Mouse (Mus musculus) testis, adult 2 months (tissue): ENCODE measurements around the gene Ncor2.

ENCODE experiments used
- CTCF ChIP-seq: fragments of 200-500 bp; IDR thresholded peaks from 2 replicates; pipeline ENCODE4 v1.5.1; 2012; ENCODE audit warnings: low read depth, mild to moderate bottlenecking, inconsistent platforms, low read length, moderate library complexity; ENCODE audit not compliant: control insufficient read depth, insufficient read depth, insufficient replicate concordance
- POLR2A ChIP-seq: fragments of 200-500 bp; IDR thresholded peaks from 2 replicates; pipeline ENCODE4 v1.6.1; 2012; ENCODE audit warnings: low read depth, mild to moderate bottlenecking, inconsistent platforms, low read length, moderate library complexity; ENCODE audit not compliant: control insufficient read depth

GRCm38 (mm10) chr5:125072425-125072824, 106.6 kb downstream of the Ncor2 start:
- TF ChIP-seq POLR2A (no peak), CTCF (no peak)
